Mouse (Mus musculus) heart, postnatal 10 days (tissue): Measurements from ENCODE around the gene Sidt1. TPM values are rescaled to one million over a fixed set of nuclear protein-coding genes. Genes with fewer than 3 reads are reported as not detected.

Source experiments
- total RNA-seq, 2 experiments: library from RNA; stranded (reverse); gene quantifications; 2 replicates each; pipeline ENCODE4 v1.2.3; 2021

The Sidt1 gene
- total RNA-seq, 2 experiments from 2014 or later = 0.27 to 0.36 TPM

Other genes starting within 250 kb of the Sidt1 start
- 10 to 100 TPM; 45.2 to 50.3 TPM for gene Atp6v1a, start 193.5 kb downstream of the Sidt1 start, total RNA-seq
- gene Naa50, start 193.4 kb downstream of the Sidt1 start, total RNA-seq = 10 to 100 TPM; 72.1 to 76.8 TPM
- 10 to 100 TPM; 23.0 to 24.5 TPM for gene Usf3, start 159.9 kb downstream of the Sidt1 start, total RNA-seq
- 1 to 10 TPM; 6.8 to 8.9 TPM for gene Spice1, start 13.9 kb upstream of the Sidt1 start, total RNA-seq
- gene Cfap44, start 61.6 kb upstream of the Sidt1 start, total RNA-seq = not detected
- gene Boc, start 225.7 kb upstream of the Sidt1 start, total RNA-seq = 1 to 10 TPM; 9.0 to 9.4 TPM